Mouse (Mus musculus): ENCODE data around the gene Fbxw8.

Gene Fbxw8

GRCm38 (mm10) chr5:118108124-118108793, 47.0 kb downstream of the Fbxw8 start:
- DNase-seq (ENCODE audit: low read depth, low spot score), result no peak

- no peak for DNase-seq (ENCODE audit: low read depth, low spot score)
Observed at GRCm38 (mm10) chr5:118106667-118107066, 48.6 kb downstream of the Fbxw8 start.

DNA sequence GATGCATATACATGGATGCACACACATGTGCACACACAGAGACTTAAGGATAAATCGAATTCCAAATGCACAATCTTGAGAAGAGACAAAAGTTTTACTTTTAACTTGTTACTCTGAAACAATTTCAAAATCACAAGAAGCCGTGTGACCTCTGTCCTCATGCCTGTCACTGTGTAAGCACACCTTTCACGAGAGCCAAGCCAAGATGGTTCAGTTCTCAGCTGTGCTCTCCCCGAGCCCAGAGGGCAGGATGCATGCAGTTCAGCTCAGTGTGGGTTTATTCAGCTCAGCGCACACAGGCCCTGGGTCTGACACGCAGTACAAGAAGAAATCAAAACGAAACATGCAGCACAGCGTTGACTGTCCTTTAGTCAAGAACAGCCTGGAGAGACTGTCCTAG, 49.7 kb downstream of the Fbxw8 start:
- DNase-seq (ENCODE audit: low read depth, low spot score), result no peak

DNA sequence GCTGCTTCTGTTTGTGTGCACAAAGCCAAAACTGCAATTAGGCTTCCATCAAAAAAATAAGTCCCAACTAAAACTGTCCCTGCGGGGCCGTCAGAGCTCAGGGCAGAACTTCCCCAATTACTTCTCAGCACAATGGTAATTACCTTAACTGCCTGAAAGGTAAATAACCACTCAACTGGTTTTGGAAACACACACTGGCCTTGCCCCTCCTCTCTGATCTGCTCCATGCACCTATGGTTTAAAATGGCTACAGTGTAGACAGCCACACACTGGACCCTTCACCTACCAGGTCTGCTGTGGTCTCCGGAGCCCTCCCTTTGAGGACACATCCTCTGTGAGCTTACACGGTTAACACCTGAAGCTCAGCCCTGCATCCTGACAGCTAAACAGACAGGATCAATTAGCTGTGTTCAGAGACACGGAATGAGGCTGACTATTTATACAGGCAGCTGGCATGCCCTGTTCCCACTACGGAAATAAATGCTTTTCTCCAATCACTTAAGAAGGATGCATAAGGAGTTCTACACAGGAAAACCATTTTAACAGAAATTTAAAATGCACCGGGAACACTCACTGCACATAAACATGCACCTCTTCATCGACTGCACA, 55.3 kb downstream of the Fbxw8 start:
- DNase-seq (ENCODE audit: low read depth, low spot score), result no peak

- no peak for DNase-seq (ENCODE audit: low read depth, low spot score)
Observed at GRCm38 (mm10) chr5:118099069-118099869, 56.0 kb downstream of the Fbxw8 start.

GRCm38 (mm10) chr5:118096317-118096716, 58.9 kb downstream of the Fbxw8 start:
- DNase-seq (ENCODE audit: low read depth, low spot score), result no peak

GRCm38 (mm10) chr5:118095849-118096248, 59.4 kb downstream of the Fbxw8 start:
- DNase-seq (ENCODE audit: low read depth, low spot score), result no peak

DNA sequence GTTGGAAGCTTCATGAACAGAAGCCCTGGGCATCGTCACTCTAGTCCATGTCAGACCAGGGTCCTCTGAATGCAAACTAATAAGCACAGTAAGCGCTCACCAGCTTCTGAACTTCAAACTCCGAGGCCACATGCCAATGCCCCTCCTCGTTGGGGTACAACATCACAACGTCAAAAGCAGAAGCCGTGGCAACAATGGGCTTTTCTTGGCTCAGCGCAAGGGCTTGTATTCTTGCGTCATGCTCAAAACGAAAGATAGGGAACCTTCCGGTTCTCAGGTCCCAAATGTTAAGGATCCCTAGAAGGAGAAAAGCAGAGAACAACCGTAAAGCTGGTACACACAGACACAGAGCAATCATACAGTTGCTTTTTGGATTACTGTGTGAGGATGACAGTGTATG, 59.8 kb downstream of the Fbxw8 start:
- DNase-seq (ENCODE audit: low read depth, low spot score), result no peak

DNA sequence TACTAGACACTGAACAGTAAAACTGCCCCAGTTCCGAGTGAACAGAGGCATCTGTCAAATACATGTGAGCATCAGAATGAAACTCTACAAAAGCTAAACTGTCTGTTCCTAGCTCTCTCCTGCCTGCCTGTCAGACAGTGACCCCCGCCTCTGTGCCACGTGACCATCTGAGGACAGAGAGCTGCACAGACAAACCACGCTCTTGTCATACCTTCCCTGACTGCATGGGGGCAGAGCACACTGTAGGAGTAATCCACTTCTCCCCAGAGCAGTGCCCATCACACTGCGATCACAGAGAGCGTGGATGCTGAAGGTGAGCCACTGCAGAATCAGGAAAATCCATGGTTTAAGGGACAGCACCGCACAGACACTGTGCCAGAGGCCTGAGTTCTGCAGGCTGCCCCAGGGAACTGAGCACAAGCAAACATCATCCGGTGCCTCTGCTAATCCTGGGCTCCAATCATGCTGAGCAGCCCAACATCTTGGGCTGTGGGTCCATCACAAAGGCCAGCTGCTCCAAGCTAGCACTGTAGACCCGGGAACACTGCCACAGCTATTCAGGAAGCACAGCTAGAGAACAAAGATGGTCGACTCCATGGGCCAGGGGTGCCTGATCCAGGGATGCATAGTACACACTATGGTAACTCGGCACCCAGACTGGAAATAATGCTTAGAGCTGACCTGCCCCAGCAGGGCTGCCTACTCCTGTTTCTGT, 61.8 kb downstream of the Fbxw8 start:
- no peak for DNase-seq (ENCODE audit: low read depth, low spot score)

- DNase-seq (ENCODE audit: low read depth, low spot score), result no peak
Observed at GRCm38 (mm10) chr5:118090837-118091236, 64.4 kb downstream of the Fbxw8 start.

DNA sequence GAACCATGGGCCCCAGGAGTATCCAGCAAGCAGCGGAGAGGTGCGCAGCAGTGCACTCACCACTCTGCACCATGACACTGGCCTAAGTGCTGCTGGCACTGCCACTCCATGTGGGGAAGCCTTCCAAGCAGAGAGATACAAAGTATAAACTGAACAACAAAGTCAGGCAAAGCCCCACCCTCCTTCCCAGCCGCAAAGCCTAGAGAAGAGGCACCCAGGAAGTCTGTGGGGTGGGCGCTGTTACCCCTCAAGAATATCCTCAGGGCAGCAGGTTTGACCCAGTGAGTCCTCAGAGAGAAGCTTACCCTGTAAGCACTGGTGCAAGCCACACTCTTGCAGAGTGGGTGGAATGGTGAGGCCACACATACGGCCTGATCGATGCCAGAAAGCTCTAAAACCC, 65.2 kb downstream of the Fbxw8 start:
- no peak for DNase-seq (ENCODE audit: low read depth, low spot score)

DNA sequence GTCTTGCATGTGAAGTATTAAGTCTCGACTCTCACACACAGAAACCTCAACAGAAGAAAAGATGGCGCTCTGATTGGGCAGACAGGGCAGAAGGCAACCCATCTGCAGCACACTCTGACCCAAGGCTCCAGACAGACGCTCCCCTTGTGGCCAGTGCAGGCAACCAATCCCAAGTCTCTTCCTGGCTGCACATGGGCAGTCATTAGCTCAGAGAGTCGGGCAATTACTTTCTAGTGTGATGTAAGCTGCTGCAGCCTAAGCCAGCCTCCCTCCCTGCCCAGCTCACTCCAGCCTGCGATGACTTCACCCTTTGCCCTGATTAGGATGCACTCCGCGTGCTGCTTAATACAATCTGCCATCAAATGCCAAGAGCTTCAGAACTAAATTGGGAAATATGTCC, 66.2 kb downstream of the Fbxw8 start:
- no peak for DNase-seq (ENCODE audit: low read depth, low spot score)

DNA sequence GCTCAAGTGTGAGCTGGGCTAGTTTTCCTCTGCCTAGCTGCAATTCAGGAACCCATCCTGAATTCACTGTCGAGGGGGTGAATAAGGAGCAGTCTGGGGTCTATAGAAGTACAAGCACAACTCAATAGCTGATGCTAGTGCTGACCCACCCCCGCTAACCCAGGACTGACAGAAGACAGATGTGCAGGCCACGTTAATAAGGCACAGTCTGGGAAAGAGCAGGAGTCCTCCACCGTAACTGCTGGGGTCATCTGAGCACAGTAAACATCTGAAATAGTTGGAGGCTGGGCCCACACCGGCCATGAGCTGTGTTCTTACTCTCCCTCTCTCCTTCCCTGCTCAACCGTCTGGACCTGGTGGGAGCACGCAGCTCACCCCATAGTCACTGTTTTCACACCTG, 68.3 kb downstream of the Fbxw8 start:
- DNase-seq (ENCODE audit: low read depth, low spot score), result no peak

- DNase-seq (ENCODE audit: low read depth, low spot score), result no peak
Observed at GRCm38 (mm10) chr5:118085313-118085712, 70.0 kb downstream of the Fbxw8 start.

GRCm38 (mm10) chr5:118084171-118084727, 71.0 kb downstream of the Fbxw8 start:
- no peak for DNase-seq (ENCODE audit: low read depth, low spot score)

DNA sequence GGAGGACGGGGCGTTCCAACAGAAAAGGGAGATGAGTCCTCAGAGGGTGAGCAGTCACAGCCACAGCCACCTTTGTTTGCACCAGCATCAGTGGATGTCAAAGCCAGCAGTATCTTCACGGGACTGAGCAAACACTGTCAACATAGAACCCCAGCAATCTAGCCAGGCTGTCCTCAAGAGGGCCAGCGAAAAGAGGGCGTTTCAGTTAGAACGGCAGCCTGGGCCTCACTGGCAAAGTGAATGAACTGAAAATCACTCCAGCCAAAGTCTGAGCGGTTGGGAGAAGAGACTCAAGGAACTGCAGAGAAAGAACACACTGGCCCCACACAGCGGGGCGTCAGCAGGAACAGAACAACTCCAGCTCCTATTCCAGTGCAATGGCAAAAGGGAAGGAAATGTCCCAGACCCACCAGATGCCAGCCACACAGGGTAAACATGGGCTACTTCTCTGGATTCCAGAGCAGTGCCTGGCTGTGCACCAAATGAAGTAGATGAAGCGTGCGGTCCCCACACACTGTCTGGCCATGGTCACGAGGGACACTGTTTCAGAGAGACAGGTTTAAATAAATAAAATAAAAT, 72.1 kb downstream of the Fbxw8 start:
- no peak for DNase-seq (ENCODE audit: low read depth, low spot score)

- DNase-seq (ENCODE audit: low read depth, low spot score), result no peak
Observed at GRCm38 (mm10) chr5:118081996-118082395, 73.3 kb downstream of the Fbxw8 start.

GRCm38 (mm10) chr5:118081374-118081949, 73.8 kb downstream of the Fbxw8 start:
- DNase-seq (ENCODE audit: low read depth, low spot score), result no peak

GRCm38 (mm10) chr5:118079839-118080250, 75.4 kb downstream of the Fbxw8 start:
- DNase-seq (ENCODE audit: low read depth, low spot score), result no peak

DNA sequence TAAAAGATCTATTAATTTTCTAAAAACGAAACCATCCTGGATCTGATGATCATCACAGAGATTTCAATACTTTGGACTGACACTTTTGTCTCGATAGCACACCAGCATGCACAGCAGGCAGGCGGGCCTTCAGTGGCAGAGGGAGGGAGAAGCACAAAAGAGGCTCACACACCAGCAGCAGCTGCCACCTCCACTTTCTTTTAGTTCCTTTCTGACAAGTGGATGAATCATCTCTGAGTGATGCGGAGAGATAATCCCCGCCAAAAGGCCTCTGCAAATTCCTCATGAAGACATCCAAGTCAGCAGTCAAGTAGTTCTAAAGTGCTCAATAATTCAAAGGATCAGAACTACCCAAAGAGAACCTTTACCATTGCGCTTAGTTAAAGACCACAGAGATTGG, 75.9 kb downstream of the Fbxw8 start:
- DNase-seq (ENCODE audit: low read depth, low spot score), result no peak

DNA sequence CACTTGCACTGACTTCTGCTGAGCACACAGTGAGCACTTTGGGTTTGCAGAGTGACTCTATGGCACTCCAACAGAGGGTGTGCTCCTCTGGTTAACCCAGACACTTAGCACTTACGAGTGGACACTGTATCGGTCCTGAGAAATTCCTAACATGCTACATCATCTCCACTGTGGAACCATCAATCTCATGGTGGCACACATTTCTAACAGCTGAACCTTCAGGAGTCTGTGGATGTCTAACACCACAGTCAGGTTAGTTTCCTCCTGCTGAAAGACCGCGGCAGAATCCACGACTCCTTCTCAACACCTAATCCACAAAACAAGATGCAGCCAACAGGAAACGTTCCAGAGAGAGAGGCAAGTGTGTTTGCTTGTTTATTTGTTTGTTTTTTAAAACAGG, 76.7 kb downstream of the Fbxw8 start:
- DNase-seq (ENCODE audit: low read depth, low spot score), result no peak

All from embryo, embryonic 11.5 days (tissue).